Mouse (Mus musculus) embryo, embryonic 10.5 days (tissue): ENCODE measurements around the gene Hps1.
"Not testable (repeated sequence)": the region's sequence is repeated elsewhere in the genome, so short reads cannot be mapped to it uniquely, and the experiment has no call there.

Experiments
- DNase-seq: peaks from one replicate; pipeline ENCODE4 v3.0.0-alpha.2; 2015; ENCODE audit warnings: low spot score

Gene Hps1

DNA sequence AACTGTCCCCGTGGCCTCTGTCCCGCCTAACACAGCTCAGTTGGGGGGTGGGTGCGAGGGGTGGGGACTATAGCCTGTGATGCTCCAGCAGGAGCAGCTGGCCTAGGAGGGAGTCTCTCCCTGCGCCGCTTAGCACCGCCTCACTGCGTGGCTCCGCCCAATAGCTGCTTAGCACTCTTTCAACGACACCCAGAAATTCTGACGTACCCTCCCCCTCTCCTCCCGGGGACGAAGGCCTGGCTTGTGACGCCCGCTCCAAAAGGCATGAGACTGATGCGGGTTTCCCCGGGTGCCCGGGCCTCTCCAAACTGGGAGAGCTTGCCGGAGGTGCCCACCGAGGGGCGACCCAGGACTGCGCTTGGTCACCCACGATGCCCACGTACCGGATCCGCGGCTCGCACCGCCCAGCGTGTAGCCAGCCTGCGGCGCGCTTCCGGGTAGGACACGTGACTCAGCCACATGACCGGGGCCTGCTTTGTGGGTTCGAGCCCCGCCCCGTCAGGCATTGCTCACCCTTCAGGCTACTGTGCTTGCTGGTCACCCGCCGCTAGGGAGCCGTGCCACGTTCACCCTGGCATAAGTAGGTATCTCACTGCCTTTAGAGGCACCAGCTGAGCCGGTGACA is at the start of gene Hps1:
Gene Hps1, minus strand, starts transcription at position 448 of the 625 bp plus-strand sequence.
- peak; percentile 93 for DNase-seq

DNA sequence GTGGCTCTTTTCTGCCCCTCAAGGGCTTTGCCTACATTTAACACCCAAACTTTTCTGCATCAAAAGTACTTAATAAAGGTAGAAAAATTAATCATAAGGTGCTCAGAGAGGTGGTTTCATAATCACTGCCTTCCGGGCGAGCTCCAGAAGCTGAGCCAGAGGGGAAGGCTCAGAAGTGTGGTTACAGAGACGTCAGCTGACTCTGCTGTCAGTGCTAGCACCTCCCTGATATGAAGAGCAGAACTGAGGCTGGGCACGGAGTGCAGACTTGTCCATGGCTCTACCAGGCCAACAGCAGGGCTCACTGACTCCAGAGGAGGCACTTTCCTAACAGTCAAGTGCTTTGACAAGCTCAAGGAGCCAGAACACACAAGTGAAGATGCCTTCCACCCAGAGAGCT is 49.4 kb upstream of the Hps1 start:
- DNase-seq = no peak

DNA sequence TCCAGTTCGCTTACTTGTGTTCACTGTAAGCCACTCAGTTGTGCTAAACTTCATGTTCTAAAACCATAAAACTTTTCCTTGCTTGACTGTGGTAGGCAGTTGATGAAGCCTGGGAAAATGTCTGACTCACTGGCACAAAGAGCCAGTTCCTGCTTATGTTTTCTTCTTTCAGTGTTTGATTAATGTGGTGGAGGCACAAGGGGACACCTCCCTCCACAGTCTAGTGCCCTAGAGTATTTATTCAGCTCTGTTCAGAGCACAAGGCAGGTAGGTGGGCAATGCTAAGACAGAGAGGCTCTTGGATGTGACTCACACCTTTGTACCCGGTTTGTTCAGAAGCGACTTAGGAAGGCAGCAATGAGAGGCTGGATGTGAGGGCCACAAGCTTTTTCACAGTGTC is 48.1 kb upstream of the Hps1 start:
- DNase-seq = no peak

DNA sequence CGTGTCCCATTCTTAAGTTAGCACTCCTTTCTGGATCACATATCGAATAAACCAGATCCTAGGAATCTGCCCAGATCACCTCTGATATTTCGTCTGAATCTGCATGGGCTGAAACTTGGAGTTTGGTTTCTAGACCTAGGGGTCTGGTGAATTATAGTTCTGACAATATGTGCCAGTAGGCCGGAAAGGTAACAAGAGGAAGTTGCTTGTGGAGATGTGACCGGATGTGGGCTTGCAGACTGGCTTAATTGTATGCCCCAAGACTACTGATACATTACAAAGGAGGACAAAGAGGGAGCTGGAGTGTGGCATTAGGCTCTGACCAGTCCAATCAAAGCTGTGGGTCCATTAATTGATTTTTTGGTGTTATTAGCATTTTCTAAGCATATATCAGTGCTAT is 40.3 kb upstream of the Hps1 start:
- DNase-seq = no peak

DNA sequence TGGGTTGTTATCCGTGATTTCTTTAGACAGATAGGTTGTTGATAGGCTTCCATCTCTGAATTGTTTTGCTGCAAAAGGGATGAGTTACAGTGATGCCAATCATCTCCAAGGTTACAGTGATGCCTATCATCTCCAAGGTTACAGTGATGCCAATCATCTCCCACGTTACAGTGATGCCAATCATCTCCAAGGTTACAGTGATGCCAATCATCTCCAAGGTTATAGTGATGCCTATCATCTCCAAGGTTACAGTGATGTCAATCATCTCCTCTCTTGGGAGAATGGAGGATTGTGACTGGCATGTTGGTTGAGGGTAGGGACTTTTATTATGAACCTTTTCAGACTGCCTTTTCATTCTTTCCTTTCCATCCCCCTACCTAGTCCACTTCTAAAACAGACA is 38.0 kb upstream of the Hps1 start:
- no peak for DNase-seq

DNA sequence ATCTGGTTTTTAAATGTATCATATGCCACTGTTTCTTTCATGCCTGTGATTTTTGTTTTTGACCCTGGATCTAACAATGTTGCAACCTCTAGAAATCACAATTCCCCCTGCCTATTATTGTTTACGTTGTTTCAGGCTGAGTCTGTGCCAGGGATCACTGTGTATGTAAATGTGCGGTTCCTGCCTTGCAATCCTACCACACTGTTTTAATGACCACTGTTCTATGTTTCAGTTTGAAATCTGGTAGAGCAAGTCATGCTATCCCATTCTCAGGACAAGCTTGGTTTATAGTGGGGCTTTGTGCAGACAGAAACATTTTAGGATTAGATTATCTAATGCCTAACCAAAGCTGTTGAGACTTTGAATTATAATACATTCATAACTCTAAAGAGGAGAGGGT is 36.5 kb upstream of the Hps1 start:
- no peak for DNase-seq

DNA sequence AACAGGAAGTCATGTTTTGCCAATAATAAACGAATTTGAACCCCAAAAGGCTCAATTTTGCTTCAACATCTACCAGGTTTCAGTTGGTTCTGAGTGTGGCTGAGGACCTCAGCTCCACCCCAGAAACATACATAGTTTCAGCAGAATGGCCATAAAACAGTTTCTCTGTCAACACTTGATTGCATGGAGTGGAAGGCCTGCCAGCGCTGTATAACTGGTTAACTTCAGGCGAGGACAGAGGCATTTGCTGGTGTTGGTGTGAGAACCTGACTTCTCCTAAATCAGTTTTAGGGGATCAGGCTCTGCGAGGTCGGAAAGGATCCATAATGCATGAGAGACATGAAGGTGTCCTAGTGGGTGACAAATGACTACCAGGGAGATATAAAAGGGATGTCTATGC is 30.4 kb upstream of the Hps1 start:
- no peak for DNase-seq

DNA sequence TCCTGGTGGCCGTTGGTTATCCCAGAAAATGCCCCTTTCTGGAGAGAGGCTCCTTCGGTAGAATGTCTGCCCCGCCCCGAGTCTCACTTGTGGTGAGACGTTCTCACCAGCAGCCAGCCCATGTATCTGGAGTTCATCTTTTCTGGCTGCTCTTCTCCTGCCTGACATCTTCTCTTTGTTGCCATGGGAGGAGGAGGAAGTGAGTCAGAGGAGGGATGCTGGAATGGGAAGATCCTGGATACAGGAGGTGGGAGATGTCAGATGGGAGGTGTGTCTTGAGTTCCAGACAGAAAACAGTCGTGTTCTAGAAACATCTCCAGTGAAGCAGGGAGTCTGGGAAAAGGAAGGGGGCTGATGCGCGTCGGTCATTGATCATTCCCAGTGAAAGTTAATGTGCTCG is 29.7 kb upstream of the Hps1 start:
- no peak for DNase-seq

DNA sequence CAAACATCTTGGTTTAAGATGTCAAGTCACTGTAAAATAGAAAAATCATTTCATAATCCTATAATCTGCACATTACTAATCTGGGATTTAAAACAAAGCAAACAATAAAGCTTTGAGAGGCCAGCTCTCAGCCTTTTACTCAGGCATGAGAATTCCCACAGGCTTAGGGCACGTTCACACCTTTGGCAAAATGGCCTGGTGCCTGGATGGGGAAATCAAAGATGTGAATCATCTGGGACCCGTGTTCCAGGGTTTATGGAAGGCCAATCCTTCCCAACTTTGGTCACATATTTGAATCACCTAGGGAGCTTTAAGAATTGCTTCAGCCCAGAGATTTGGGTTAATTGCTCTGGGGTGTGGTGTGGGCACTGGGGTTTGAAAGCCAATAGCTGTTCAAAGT is 18.1 kb upstream of the Hps1 start:
- DNase-seq = no peak

DNA sequence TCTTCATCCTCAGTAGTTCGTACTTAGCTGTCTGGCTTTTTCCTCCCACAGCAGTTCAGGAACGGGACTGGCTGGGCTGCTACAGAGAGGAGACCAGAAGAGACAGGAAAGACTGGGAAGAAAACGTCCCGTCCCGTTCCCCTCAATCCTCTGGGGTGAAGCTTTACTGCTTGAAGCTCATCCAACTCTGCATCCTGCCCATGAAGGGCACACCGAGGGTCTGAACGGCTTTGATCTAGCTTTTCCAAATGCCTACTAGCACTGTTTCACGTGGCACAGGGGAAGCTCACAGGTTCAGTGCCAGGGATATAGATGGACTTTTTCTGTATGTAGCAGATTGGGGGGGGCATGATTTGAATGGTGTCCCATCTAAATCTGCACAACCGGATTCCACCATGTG is 16.0 kb upstream of the Hps1 start:
- no peak for DNase-seq

DNA sequence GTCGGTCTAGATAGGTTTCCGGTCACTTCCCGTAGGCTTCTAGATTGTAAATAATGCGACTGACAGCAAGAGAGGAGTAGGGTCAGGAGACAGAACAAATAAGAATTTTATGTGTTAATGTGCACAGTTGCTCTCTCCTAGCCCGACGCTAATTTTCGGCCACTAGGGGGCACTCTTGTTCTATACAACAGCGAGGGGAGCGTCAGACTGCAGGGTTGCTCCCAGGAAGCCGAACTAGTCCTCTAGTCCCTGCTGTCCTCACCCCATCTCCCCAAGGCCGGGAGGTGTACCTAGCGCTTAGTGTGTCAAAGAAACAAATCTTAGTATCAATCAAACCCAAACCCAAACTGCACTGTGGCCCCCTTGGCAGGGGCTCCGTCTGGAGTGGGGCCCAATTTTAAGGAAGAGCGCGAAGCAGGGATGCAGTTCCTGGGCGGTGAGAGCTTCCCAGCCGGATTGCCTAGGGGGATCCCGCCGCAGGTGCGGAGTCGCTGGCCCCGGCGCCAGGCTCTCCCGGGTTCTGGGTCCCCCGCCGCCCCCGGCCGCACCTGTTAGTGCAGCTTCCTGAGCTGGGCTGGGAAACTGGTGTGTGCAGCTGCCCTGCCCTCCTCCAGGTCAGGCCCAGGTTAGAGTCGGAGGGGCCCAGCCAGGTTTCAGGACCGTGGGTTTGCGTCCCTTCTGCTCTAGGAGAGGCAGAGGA is 15.3 kb upstream of the Hps1 start:
- DNase-seq = peak; percentile 97

DNA sequence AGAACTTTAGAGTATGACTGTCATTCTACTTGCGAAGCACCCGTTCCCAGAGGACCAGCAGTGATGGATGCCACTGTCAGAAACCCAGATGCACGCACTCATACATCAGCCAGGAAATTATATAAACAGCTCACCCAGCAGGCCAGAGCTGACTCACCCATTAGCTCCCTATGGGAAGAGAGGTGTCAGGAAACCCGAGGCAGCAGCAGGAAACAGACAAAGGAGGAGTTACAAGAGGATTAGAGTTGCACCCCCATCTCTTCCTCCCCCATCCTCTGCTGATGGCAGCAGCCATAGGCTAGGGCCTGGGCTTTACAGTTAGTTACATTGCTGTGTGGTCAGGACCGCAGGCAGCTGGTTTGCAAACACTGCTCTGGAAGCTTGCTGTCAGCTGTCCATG is 8.5 kb upstream of the Hps1 start:
- DNase-seq = no peak

DNA sequence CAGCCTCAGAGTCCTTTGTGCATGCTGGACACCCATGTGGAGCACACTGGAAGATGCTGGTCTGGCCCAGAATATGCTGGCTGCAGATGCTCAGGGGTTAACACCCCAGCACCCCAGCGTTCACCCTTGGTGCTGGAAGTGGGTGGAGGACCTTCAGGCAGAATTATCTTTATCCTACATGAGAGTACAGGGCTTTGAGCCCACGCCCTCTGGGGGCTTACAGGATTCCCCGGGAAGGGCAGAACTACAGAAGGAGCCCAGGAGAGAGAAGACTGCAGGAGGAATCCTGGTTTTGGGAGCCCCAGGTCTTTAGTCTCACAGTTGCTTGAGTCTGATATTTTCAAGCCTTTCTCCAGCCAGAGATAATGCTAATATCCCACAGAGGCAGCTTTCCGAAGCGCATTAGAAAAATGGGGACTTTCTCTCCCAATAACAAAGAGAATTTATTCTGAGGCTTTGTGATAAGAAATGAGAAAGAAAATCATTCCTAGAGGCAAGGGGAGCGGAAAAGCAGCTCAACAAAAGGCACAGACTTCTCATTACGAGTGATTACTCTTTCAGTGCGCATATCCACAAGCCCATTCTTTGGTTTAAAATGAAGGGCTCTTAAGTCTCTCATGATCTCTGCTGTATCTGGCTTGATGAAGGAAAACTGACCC is 5.9 kb upstream of the Hps1 start:
- DNase-seq = no peak

DNA sequence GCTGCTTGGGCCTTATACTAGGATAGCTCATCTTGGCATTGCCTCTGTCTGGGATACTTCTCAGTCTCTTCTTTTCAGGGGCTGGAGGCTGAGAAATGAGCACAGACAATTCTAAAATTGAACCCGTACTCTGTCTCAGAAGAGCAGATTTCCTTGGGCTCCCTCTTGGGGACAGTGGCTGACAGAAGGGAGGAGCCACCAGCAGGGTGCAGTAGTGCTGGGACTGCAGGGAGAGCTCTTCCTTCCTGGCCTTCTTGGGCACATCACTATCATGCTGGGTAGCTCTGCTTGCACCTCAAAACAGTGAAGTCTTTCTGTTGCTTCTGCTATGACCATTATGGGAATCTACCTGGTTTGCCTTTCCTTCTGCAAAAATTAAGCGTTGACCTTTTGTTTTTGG is 5.4 kb upstream of the Hps1 start:
- no peak for DNase-seq

DNA sequence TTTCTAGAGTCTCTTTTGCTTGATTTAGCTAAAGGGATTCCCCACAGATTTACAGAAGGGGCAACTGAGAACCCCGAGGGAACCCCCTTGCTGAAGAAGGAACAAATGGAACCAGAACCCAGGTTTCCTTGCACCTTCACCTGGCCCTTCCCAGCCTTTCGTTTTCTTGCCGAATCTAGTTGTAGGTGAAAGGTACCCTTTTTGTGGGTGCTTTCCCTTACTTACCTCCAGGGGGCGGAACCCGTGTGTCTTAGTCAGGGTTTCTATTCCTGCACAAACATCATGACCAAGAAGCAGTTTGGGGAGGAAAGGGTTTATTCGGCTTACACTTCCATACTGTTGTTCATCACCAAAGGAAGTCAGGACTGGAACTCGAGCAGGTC is 369 bp upstream of the Hps1 start:
- not testable (repeated sequence) for DNase-seq

DNA sequence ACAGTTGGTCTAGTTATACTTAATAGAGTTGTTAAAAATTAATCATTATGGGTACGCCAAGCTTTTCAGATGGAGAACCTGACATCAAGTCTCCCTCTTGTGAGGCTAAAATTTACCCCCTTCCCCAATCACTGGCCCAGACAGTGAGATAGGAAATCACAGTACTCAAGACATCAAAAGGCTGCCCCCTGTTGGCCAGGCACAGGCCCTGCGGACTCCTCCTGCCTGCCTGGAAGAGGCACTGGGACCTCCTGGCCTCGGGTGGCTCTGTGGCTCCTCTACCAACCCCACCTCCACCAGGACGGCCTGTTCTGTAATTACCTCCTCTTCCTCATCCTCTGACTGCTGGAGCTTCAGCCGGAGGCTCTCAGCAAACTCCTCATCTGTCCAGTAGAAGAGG is 2.0 kb downstream of the Hps1 start:
- DNase-seq = no peak

DNA sequence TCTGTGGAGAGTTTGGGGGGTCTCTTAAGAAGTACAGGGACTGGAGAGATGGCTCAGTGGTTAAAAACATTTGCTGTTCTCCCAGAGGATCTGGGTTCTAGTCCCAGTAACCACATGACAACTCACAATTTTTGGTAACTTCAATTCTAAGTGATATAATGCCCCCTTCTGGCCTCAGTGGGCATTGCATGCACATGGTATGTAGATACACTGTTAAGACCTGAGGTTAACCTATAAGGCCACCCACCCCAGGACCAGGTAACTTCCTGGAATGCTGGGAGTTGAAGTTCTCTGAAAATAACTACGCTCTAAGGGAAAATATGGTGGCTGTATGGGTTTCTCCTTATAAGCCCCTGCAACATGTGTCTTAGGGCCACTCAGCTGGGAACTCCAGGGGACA is 3.0 kb downstream of the Hps1 start:
- peak; percentile 58 for DNase-seq

DNA sequence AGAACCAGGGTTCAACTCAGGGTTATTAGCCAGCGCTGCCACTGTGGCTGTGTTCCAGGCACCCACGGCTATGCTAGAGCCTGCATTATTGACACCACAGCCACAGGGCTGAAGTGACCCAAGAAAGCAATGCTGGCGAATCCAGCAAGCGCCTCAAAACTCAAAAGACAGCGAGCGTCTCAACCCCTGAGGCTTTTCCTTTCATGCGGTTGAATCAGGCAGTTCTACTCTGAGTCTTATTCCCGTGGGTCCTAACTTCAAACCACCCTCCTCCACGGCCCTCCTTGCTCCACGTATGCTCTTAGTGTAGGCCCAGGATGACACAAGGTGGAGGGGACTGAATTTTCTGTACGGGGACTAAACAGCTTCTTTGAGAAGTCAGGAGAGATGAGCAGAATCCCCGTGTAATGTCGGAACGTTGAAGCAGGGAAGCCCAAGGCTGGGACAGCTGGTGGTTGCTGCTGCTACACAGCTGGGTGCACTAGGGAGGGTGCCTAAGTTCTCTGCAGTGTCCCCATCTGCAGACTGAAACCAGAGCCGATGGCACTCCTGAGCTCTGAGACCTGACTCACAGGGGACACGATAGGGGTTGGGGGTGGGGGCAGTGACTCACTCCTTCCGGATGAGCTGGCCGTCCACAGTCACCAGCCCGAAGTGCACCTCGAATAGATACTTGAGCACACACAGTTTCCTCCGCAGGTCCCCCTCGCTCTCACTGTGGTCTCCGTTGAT is 9.5 kb downstream of the Hps1 start:
- no peak for DNase-seq

DNA sequence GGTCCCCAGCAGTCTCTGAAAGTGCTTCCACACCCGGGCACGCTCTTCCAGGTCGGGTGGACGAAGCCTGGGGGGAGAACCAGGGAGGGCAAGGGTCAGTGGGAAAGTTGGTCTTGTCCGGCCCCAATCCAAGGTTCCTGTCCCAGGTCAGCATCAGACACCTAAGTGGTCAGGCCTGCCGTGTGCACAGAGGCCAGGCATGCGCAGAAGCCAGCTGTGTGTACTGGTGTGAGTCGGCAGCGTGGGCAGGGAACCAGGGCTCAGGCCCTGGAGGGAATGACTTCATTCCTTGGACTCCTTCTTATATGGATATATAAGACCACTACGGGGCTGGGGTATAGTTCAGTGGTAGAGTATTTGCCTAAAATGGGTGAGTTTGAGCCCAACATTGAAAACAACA is 10.1 kb downstream of the Hps1 start:
- no peak for DNase-seq

DNA sequence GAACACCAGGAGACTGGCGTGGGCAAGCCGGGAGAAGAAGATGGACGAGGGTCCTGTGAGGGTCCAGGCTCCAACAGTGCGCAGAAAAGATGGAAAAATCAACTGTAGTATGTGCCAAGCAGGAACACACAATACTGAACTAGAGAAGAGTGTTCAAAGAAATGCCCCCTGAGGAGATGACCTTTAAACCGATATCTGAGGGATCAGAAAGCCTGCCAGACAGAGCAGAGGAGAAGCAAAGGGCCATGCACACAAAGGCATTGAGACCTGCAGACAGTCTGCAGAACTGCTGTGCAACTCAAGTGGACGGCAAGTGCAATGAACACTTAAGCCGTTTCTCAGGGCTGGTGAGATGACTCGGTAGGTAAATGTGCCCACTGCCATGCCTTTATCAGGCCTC is 12.4 kb downstream of the Hps1 start:
- DNase-seq = no peak

DNA sequence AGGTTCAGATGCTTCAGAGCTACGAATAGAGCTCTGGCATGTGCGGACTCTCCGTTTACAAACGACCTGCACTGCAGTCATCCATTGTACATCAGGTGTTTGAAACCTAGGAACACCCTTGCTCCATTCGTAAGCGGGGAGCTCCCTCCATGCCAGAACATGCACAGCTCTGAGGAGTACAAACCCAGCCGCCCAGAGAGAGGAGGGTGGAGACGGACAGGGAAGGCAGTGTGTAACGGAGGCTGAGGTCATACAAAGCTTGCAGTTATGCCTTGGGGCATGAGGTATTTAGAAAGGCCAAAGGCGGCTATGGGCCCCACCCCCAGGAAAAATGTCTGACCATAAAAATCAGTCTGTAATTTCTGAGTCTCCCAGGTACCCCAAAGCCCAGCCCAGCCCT is 15.4 kb downstream of the Hps1 start:
- DNase-seq = no peak

DNA sequence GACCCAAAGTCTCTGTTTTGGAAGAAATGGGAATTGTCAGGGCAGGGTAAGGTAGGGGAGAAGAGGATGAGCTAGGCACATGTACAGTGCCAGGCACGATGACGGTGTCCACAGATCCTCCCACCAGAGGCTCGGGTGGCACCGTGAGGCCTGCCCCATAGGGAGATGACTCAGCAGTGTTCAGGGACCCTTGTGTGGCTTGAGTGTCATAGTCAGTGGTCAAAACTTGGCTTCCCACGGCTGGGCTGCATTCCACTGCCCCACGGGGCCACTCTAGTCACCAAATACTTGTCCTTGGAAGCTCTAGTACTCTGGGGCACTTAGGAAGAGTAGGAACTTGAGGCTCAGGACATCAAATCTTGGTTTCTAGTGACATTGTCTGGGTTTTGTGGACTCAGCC is 23.1 kb downstream of the Hps1 start:
- no peak for DNase-seq
